Mouse (Mus musculus) kidney, embryonic 15.5 days (tissue): ENCODE results near the gene Ppil2. TPM values are rescaled to one million over a fixed set of nuclear protein-coding genes. Genes with fewer than 3 reads are reported as not detected.

Experiments
- ATAC-seq: fragments of 200-750 bp; cut with Nextera tagmentation; replicated peaks from 2 replicates; pipeline ENCODE4 v1.8.0; 2017; ENCODE audit warnings: moderate TSS enrichment; ENCODE audit not compliant: low FRiP score
- H3K27ac ChIP-seq: fragments of 300-500 bp; sonication (generic); 2 replicates; pipeline ENCODE4 v1.5.1; 2015; ENCODE audit warnings: mild to moderate bottlenecking, inconsistent platforms
- H3K27me3 ChIP-seq: fragments of 300-500 bp; sonication (generic); 2 replicates; pipeline ENCODE4 v1.6.1; 2015; ENCODE audit warnings: inconsistent platforms
- H3K36me3 ChIP-seq: fragments of 300-500 bp; sonication (generic); 2 replicates; pipeline ENCODE4 v1.6.1; 2015; ENCODE audit warnings: inconsistent platforms
- H3K4me1 ChIP-seq: fragments of 300-500 bp; sonication (generic); 2 replicates; pipeline ENCODE4 v1.6.1; 2015; ENCODE audit warnings: inconsistent platforms
- H3K4me2 ChIP-seq: fragments of 300-500 bp; sonication (generic); 2 replicates; pipeline ENCODE4 v1.6.1; 2015; ENCODE audit warnings: moderate library complexity, mild to moderate bottlenecking, inconsistent platforms
- H3K4me3 ChIP-seq: fragments of 300-500 bp; sonication (generic); replicated peaks from 2 replicates; pipeline ENCODE4 v1.5.1; 2015; ENCODE audit warnings: mild to moderate bottlenecking, inconsistent platforms
- H3K9ac ChIP-seq: fragments of 300-500 bp; sonication (generic); 2 replicates; pipeline ENCODE4 v1.6.1; 2015; ENCODE audit warnings: mild to moderate bottlenecking, inconsistent platforms
- H3K9me3 ChIP-seq: fragments of 300-500 bp; sonication (generic); replicated peaks from 2 replicates; pipeline ENCODE4 v1.6.1; 2016; ENCODE audit warnings: inconsistent platforms
- WGBS: fragments of 180-500 bp; shearing (Covaris S2); methylation state at CpG from one replicate; pipeline ENCODE4 v1.1.7; 2015; ENCODE audit warnings: mixed read lengths; 5-methylcytosine and 5-hydroxymethylcytosine counted together
- microRNA counts: library from miRNA; unstranded; fragments of <30 nt; microRNA quantifications from one replicate; lab custom pipeline; 2016
- microRNA-seq: library from miRNA; unstranded; fragments of <30 nt; microRNA quantifications from one replicate; pipeline ENCODE4, GENCODE M21; 2016
- polyA plus RNA-seq: library from polyadenylated mRNA; unstranded; fragments of >200 nt; fragmentation: Nextera tagmentation; extraction: Ambion mirVana; gene quantifications from 2 replicates; pipeline ENCODE4 v1.2.1, GENCODE M21; 2015

The Ppil2 gene
- polyA plus RNA-seq, 1 experiment from 2014 or later, result 145 TPM

DNA sequence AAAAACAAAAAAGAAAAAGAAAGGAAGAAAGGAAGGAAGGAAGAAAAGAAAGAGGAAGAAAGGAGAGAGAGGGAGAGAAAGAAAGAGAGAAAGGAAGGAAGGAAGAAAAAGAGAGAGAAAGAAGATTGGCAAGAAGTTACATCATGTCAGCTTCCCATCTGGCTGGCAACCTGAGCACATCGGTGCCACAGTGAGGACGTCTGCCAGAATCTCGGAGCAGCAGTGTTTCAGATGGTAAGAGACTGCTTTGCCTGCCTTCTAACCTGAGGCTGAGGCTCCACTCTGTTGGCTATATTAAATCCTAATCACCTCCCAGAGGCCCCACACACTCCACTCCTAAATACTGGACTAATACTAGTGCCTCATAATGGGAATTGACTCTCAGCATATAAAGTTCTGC is 57.2 kb downstream of the Ppil2 start:
- WGBS, result 84% methylated on average over 3 of the region's 3 CpGs
- Histone ChIP-seq H3K27ac (no peak overlapping the region), H3K9me3 (no peaks in the 10 kb centered on the region), H3K27me3 (no peaks in the 10 kb centered on the region), H3K4me2 (no peak overlapping the region), H3K4me3 (no peak overlapping the region), H3K9ac (no peak overlapping the region), H3K4me1 (no peaks in the 10 kb centered on the region), H3K36me3 (peaks cover 7% of the 10 kb centered on the region)
- ATAC-seq, result no peak

DNA sequence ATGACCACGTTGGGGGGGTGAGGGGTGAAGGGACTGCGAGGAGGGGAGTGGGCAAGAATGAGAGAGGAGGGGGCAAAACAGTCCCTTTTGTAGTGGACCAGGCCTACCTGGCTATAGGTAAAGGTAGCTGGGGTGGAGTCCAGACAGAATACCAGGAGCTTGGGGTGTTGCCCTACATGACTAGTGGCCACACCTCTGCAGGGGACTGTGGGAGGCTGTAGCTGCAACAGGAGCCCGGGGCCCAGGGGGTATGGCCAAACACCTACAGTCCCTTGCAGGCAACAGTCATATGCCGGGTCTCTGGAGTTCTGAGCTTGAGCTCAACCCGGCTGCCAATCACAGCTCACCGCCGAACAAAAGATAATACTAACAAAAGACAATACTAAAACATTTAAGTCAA is 59.0 kb downstream of the Ppil2 start:
- Histone ChIP-seq H3K27ac (no peak overlapping the region), H3K9ac (no peak overlapping the region), H3K4me3 (no peak overlapping the region), H3K9me3 (no peaks in the 10 kb centered on the region), H3K27me3 (no peaks in the 10 kb centered on the region), H3K4me1 (no peaks in the 10 kb centered on the region), H3K4me2 (no peak overlapping the region), H3K36me3 (peaks cover 24% of the 10 kb centered on the region)
- WGBS, result 83% methylated on average over 7 of the region's 7 CpGs
- peak; percentile 52; the same call in 1 of the 2 replicates for ATAC-seq

DNA sequence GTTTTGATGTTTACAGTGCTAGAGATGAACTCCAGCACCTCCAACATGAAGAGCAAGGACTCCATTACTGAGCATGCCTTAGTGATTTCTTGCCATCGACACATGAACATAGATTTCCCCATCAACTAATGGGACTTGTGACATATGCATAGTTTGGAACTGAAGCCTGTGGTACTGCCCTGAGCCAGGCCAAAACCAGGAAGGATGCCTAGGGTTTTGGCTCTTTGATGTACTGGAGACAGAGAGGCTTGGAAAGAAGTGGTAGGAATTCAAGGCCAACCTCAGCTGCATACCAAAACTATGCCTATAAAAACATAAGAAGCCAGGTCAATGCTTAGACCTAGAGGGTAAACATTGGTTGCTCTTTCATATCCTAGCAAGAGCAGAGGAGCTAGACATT is 61.2 kb downstream of the Ppil2 start:
- H3K4me3 ChIP-seq, result no peak overlapping the region
- no peak overlapping the region for H3K27ac ChIP-seq
- peaks cover 41% of the 10 kb centered on the region for H3K36me3 ChIP-seq
- H3K4me1 ChIP-seq, result no peaks in the 10 kb centered on the region
- H3K4me2 ChIP-seq, result no peak overlapping the region
- H3K9ac ChIP-seq, result no peak overlapping the region
- WGBS, result 98% methylated on average over 1 of the region's 1 CpGs
- no peaks in the 10 kb centered on the region for H3K27me3 ChIP-seq
- no peaks in the 10 kb centered on the region for H3K9me3 ChIP-seq
- no peak for ATAC-seq

DNA sequence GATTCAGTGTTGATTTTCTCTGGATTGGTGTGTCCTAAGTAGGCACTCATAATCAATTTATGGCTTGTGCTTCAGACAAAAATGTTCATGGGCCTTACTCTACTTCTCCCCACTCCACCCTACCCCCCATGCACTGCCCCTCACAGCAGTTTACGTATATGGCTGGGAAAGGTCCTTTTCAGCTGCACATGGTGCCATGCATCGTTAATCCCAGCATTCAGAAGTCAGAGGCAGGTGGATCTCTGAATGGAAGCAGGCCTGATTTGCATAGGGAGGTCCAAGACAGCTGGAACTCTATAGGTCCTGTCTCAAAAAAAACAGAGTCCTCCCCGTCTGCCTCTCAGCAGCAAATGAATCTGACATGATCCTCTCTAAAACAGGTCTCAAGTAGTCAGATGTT is 65.8 kb downstream of the Ppil2 start:
- peaks cover 85% of the 10 kb centered on the region for H3K36me3 ChIP-seq
- H3K4me3 ChIP-seq, result no peak overlapping the region
- H3K9ac ChIP-seq, result no peak overlapping the region
- ATAC-seq, result peak; percentile 49; the same call in 1 of the 2 replicates
- H3K27ac ChIP-seq, result no peak overlapping the region
- H3K9me3 ChIP-seq, result no peaks in the 10 kb centered on the region
- H3K4me2 ChIP-seq, result no peak overlapping the region
- H3K27me3 ChIP-seq, result no peaks in the 10 kb centered on the region
- 60% methylated on average over 3 of the region's 3 CpGs for WGBS
- no peaks in the 10 kb centered on the region for H3K4me1 ChIP-seq

DNA sequence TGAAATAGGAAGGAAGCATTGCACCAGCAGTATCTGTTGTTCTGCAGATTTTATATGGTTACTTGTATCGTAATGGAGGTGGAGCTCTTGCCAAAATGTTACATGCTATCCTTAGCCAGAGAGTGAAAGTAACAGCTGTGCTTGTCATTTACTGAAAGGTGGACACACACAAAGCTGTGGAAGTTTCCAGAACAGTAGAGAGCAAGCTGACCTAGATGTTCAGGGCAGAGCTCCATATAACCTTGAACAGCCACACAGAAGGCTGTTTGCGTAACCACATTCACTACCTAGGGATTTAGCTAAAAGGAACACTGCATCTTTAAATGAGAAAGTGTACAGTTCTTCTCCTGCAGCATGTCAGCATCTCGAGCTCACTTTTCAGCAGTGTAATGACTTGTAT is 66.7 kb downstream of the Ppil2 start:
- no peak overlapping the region for H3K4me3 ChIP-seq
- H3K27ac ChIP-seq, result no peak overlapping the region
- H3K9ac ChIP-seq, result no peak overlapping the region
- H3K4me2 ChIP-seq, result no peak overlapping the region
- no peaks in the 10 kb centered on the region for H3K9me3 ChIP-seq
- H3K36me3 ChIP-seq, result peaks cover 90% of the 10 kb centered on the region
- H3K4me1 ChIP-seq, result no peaks in the 10 kb centered on the region
- no peaks in the 10 kb centered on the region for H3K27me3 ChIP-seq
- no peak for ATAC-seq
- 88% methylated on average over 3 of the region's 3 CpGs for WGBS

DNA sequence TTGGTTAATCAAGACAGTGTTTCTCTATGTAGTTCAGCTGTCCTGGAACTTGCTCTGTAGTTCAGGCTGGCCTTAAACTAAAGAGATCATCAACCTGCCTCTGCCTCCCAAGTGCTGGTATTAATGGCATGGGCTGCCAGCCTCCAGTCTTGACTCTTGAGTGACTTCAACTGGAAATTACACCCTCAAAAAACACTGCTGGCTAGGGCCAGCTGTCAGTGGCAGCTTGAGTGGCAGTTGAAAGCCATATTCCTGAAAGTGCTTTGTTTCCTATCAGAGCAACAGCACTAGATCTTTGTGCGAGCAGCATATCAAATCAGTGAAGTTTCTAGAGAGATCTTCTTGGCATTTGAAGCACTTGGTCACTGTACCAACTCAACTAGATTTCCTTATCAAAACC is 69.6 kb downstream of the Ppil2 start:
- Histone ChIP-seq H3K27me3 (no peaks in the 10 kb centered on the region), H3K4me3 (no peak overlapping the region), H3K27ac (no peak overlapping the region), H3K4me2 (no peak overlapping the region), H3K36me3 (peaks cover 96% of the 10 kb centered on the region), H3K9me3 (no peaks in the 10 kb centered on the region), H3K4me1 (no peaks in the 10 kb centered on the region), H3K9ac (no peak overlapping the region)
- no peak for ATAC-seq
- WGBS, result 96% methylated on average over 1 of the region's 1 CpGs

DNA sequence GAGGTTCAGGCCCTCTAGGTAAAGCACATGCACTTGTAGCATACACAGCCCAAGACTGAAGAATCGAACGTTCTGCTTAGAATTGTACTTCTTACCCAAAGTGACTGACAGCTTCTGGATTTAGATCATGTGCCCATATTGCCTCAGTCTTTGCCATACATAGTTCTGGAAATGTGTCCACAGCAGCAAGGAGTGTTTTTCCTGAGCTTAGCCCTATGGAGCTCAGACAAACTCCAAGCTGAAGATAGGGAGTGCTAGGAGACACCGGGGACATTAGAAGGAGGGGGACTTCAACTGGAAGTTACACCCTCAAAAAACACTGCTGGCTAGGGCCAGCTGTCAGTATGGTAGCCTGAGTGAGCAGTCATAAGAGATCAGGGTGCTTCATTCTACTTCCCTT is 70.3 kb downstream of the Ppil2 start:
- Histone ChIP-seq H3K27ac (no peak overlapping the region), H3K27me3 (no peaks in the 10 kb centered on the region), H3K9me3 (no peaks in the 10 kb centered on the region), H3K4me1 (no peaks in the 10 kb centered on the region), H3K9ac (no peak overlapping the region), H3K4me3 (no peak overlapping the region), H3K4me2 (no peak overlapping the region), H3K36me3 (peaks cover 96% of the 10 kb centered on the region)
- no peak for ATAC-seq
- WGBS, result 91% methylated on average over 3 of the region's 3 CpGs

MicroRNA genes within 50 kb of the gene (microRNA counts, 519-probe panel; counts per million panel counts)
- microRNA mmu-miR-130b (lab: Ali Mortazavi, UCI) (3,495 counts per million, percentile 90 among the panel's probes with 10 or more counts), microRNA mmu-miR-301b (lab: Ali Mortazavi, UCI) (2,410 counts per million, percentile 36 among the panel's probes with 10 or more counts)

Small RNA genes lying within 50 kb of the gene (microRNA-seq; reads per million reads assigned to microRNA genes)
- gene Mir130b, result 7,400 reads per million, percentile 94 among the genes with 10 or more reads in this experiment
- 68.2 reads per million, percentile 53 among the genes with 10 or more reads in this experiment for gene Mir301b

Other genes starting within 250 kb of the Ppil2 start
- 0.19 and 0.61 TPM in 2 replicates for gene Igll1, start 247.3 kb downstream of the Ppil2 start, polyA plus RNA-seq
- gene Top3b, start 240.5 kb downstream of the Ppil2 start, polyA plus RNA-seq, result 62.8 and 74.7 TPM in 2 replicates
- gene Vpreb1, start 240.4 kb downstream of the Ppil2 start, polyA plus RNA-seq, result 1.9 and 3.0 TPM in 2 replicates
- gene Ppm1f, start 214.8 kb downstream of the Ppil2 start, polyA plus RNA-seq, result 31.0 and 31.7 TPM in 2 replicates
- 164 and 172 TPM in 2 replicates for gene Mapk1, start 127.9 kb downstream of the Ppil2 start, polyA plus RNA-seq
- gene Ypel1, start 41.6 kb downstream of the Ppil2 start, polyA plus RNA-seq, result 37.8 and 43.5 TPM in 2 replicates
- gene 2610318N02Rik, start 13.9 kb upstream of the Ppil2 start, polyA plus RNA-seq, result 57.0 and 57.7 TPM in 2 replicates
- 94.1 and 94.2 TPM in 2 replicates for gene Sdf2l1, start 21.1 kb upstream of the Ppil2 start, polyA plus RNA-seq
- 10.5 and 11.5 TPM in 2 replicates for gene Ydjc, start 33.4 kb upstream of the Ppil2 start, polyA plus RNA-seq
- 0.53 and 0.60 TPM in 2 replicates for gene Ccdc116, start 36.0 kb upstream of the Ppil2 start, polyA plus RNA-seq
- gene Ube2l3, start 91.4 kb upstream of the Ppil2 start, polyA plus RNA-seq, result 360 and 379 TPM in 2 replicates
- 0.44 and 0.73 TPM in 2 replicates for gene Rimbp3, start 97.3 kb upstream of the Ppil2 start, polyA plus RNA-seq
- gene Hic2, start 122.3 kb upstream of the Ppil2 start, polyA plus RNA-seq, result 4.6 and 4.8 TPM in 2 replicates
- 13.3 and 17.7 TPM in 2 replicates for gene Tmem191c, start 164.8 kb upstream of the Ppil2 start, polyA plus RNA-seq
- gene Serpind1, start 220.1 kb upstream of the Ppil2 start, polyA plus RNA-seq, result 1.9 and 3.2 TPM in 2 replicates